Mouse (Mus musculus) urinary bladder, postnatal 25 days (tissue): ENCODE results near the gene Tmco2.
"Not testable (repeated sequence)": the region's sequence is repeated elsewhere in the genome, so short reads cannot be mapped to it uniquely, and the experiment has no call there.

Experiments used
- DNase-seq: peaks from one replicate; pipeline ENCODE4 v3.0.0; 2022; ENCODE audit warnings: low spot score

Tmco2 gene

DNA sequence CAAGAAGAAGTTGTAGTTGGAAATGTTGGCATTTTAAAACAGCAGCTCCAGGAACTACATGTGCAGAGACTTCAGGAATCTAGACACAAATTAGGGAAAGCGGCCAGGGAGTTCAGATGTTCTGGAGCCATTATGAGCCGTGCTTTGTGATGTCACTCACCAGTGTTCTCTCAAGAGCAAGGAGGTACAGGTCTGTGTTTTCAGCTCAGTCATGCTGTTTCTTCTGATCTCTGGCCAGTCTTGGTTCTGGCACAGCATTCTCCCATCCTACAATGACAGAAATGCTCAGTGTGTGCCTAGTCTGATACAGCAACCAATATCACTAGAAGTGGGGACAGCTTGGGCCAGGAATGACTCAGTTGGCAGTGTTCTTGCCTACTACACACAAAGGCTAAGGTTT lies at the start of gene Tmco2:
Gene Tmco2 (minus strand): TSS at position 101 of the 400 bp plus-strand sequence.
- DNase-seq: no peak

DNA sequence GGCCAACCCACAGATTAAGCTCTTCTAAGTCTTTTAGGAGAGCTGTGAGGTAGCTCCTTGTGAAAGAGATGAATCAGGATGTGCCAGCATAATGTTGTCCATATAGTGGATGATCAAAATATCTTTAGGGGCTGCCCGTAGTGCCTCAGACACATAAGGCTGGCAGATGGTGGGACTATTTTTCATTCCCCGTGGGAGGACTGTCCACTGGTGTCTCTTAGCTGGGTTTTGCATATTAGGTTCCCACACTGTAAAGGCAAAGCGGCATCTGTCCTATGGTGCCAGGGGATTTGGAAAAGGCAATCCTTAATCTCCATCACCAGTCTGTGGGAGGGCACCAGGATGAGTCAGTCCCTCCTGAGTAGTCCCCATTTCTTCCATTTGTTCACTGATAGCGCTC lies 5.7 kb downstream of the Tmco2 start:
- DNase-seq: no peak

DNA sequence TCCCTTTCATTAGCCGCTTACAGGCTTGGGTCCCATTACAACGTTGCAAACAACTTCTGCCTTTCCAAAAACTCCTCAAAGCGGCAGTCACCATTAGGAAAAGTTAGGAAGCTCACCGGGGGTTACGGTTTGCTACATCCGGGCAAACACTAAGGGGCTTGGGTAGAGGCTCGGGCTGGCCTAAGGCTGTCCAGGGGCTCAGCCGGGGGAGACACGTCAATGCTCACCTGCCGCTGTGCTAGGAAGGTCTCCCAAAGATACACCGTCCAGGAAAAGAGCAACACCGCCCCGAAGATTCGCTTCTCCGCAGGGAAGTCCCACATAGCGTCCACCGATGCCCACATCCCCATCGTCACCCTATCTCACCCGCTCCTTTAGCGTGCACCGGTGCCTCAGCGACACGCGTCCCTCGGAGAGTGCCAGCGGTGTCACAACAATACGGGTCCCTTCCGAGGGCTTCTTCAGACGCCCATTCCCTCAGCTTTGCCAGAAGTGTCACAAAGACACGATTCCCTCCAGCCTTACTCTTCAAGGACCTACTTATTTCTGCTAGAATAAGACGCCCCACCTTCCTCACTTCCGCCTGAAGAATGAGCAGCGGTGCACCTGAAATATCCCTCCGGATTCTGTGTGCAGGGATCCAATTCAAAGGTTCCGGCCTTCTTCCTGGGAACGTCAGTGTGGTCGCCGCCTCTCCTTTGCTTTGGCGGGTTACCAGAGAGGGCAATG lies 11.2 kb downstream of the Tmco2 start, which contains the start of gene Zmpste24:
Gene Zmpste24 (minus strand): TSS at position 592 of the 729 bp plus-strand sequence.
- DNase-seq: peak; percentile 78

DNA sequence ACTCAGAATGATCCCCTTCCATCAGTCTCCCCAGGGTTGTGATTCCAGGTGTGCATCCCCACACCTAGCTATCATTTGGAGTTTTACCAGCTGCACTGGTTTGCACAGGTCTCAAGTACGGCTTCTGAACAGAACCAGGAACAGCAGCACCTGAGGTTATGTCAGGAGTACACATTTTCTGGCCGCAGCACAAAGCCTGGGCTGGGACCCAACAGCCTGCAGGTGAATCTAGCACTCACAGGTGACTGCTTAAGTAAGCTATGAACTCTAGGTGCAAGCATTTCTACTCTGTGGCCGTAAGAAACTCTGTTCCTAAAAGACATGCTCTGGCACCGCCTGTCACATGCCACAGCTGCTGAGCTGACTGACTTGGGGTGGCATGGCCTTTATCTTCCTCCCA lies 18.8 kb downstream of the Tmco2 start:
- DNase-seq: no peak

DNA sequence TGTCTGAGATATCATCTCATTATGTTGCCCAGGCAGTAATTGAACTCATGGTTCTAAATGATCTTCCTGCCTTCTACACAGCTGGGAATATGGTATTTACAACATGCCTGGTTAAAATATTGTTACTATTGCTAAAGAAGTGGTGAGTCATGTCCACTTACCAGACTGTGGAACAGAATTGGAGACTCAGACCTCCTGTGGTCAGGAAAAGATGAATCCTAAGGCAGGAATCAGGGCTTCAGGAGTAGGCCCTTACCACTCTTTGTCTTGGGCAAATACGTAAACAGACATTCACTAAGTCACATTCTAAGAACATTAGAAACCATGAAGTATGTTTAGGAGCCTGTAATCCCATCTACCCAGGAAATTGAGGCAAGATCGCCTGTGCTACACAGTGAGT lies 20.3 kb downstream of the Tmco2 start:
- no peak for DNase-seq

DNA sequence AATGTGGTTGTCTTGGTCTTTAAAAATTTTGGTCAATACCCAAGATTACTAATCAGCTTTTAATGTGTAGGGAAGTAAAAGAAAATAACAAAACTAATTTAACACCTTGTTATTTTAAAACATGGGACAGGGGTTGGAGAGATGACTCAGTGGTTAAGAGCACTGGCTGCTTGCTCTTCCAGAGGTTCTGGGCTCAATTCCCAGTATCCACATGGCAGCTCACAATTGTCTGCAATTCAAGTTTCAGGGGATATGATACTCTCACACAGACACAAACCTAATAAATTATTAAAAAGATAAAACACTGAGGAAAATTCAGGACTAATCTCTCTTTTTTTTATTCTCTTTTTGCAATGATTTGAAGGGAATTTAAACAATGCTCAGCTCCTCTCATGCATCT lies 24.5 kb downstream of the Tmco2 start:
- DNase-seq: no peak

DNA sequence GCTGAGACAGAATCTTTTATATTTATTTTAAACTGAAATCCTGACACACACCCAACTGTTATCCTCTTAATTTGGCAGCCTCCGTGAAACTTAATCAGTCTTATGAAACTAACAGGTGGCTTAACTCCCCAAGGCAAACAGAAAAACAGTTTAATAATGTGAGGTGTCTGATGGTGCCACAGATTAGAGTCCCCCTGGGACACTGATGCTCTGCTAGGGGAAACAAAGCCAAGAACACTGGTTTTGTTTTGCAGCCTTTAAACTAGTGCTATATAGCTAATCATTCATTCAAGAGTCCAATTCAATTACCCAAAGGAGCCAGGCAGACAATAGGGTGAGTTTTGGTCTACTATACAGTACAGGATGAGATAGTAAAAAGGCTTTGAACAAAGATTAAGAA lies 28.6 kb downstream of the Tmco2 start:
- DNase-seq: no peak

DNA sequence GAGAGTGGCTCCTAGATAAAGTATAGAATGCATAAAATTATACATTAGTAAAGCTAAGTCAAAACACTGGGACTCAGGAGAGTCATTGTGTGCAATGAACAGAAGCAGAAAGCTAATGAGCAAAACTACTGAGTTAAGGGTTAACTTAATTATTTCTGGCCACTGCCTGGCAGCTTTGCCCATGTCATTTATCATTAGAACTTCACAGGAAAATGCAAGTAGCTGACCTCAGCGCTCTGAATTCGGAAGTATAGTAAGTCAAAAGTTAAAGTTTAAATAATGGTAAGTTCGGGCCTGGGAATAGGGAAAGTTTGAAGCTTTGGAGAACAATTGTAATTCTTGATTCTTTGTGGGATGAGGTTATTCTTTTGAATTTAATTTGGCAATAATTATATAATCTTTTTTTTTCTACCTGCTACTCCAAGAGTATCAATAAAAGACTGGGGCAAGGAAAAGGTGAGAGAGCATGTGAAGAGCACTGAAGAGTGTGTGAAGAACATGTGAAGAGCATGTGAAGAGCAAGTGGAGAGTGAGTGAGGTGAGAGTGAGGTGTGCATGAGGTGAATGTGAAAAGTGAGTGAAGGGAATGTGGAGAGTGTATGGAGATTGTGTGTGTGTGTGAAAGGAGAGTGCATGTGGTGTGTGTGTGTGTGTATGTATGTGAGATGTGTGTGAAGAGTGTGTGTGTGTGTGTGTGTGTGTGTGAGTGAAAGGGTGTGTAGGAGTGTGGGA lies 30.9 kb downstream of the Tmco2 start:
- DNase-seq: no peak

DNA sequence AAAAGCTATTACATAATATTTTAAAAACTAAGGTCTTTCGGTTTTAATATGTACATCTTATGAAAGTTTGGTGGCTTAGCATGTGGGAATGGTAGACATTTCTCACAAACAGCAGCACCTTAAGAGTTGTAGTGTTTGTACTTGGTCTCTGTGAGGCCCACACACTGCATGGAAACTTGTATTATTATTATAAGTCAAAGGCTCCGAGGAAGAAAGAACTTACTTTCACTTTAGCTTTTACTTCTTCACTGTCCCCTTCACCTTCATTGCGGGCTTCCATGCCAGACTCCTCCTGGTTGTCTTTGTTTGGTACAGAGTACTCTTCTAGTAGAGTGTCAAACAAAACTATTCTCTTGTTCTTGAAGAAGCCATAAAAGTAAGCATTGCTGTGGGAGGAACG lies 34.8 kb downstream of the Tmco2 start:
- DNase-seq: no peak

DNA sequence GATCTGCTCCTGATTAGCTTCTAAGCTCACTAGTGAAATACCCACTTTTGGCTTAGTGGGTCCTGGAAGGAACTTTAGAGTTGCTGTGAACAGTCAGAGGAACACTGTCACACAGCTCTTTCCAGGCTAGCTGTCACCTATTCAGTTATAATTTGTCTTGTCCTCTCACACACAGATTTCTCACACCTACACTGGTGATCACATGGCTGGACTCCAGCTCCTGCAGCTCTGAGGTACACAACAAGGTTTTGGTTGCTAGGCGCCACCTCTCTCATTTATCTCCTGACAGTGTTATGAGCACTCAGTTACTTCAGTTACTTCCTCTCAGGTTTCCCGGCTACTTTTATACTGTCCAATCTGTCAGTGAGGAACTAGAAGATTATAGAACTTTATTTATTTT lies 43.7 kb downstream of the Tmco2 start:
- no peak for DNase-seq

DNA sequence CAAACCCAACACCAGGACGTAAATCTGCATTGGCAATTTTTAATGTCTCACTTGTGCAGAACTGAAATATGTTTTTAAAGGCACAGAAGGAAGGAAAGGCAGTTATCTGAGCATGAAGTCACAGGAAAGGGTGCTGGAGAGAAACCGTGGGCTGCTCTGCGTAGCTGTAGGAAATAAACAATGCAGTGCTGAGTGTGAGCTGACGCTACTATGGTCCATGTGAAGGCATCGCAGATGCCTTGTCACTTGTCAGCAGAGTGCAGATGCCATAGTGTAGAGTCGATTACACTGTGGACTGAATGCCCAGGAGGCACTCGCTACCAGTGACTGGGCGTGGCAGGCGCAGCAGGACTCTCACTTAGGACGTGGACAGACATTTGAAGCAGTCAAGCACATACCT lies 49.8 kb downstream of the Tmco2 start:
- DNase-seq: not testable (repeated sequence)

DNA sequence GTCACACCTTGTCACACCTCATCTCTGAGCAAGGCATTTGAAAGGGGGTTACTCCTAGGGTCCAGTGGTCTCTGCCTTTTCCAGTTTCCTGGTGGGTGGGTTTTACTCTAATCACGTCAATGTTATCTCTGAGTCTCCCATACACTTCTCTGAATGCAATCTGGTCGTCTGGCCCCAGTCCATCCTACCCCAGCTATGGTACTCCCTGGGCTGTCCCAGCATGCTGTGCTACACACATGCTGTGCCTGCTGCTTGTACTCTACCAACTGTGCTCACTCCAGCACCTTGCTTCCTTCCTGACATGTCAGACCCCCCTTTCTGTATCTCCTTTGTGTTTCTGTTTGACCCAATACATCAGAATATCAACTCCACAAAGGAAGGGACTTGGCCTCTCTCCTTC lies 52.0 kb downstream of the Tmco2 start:
- DNase-seq: no peak

DNA sequence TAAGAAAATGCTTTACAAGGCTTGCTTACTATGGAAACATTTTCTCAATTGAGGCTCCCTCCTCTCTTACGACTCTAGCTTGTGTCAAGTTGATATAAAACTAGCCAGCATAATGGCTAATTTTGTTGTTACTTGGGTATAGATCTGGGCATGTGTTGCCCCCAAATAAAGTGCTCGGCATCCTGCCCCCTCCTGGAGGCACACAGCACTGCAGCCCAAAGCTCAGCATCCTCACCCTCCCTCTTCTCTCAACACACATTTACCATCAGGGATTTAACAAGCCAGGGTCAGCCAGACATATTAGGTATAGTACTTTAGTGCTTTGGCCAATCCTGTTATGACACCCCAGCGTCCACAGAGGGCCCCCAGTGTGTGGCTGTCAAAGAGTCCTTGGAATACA lies 52.7 kb downstream of the Tmco2 start:
- no peak for DNase-seq
